Mouse (Mus musculus) kidney, postnatal 0 days (tissue): ENCODE data around the gene Wdr5. TPM values are rescaled to one million over a fixed set of nuclear protein-coding genes. Genes with fewer than 3 reads are reported as not detected.

ENCODE experiments used
- ATAC-seq: fragments of 200-750 bp; cut with Nextera tagmentation; replicated peaks from 2 replicates; pipeline ENCODE4 v1.8.0; 2017; ENCODE audit warnings: low read depth, moderate number of reproducible peaks, moderate TSS enrichment, moderate library complexity; ENCODE audit not compliant: low FRiP score
- DNase-seq: peaks from one replicate; pipeline ENCODE4 v3.0.0-alpha.2; 2016; ENCODE audit warnings: low spot score
- H3K27ac ChIP-seq: fragments of 300-500 bp; sonication (generic); 2 replicates; pipeline ENCODE4 v1.5.1; 2014; ENCODE audit warnings: mild to moderate bottlenecking
- H3K27me3 ChIP-seq: fragments of 300-500 bp; sonication (generic); 2 replicates; pipeline ENCODE4 v1.6.1; 2014; ENCODE audit warnings: low read length, mixed read lengths; ENCODE audit not compliant: insufficient read depth
- H3K36me3 ChIP-seq: fragments of 300-500 bp; sonication (generic); 2 replicates; pipeline ENCODE4 v1.6.1; 2014; ENCODE audit warnings: low read length, mixed read lengths; ENCODE audit not compliant: insufficient read depth
- H3K4me1 ChIP-seq: fragments of 300-500 bp; sonication (generic); replicated peaks from 2 replicates; pipeline ENCODE4 v1.6.1; 2014; ENCODE audit warnings: antibody characterized with exemption, low read length, mixed read lengths; ENCODE audit not compliant: insufficient read depth
- H3K4me2 ChIP-seq: fragments of 300-500 bp; sonication (generic); 2 replicates; pipeline ENCODE4 v1.6.1; 2014; ENCODE audit warnings: mild to moderate bottlenecking, low read length, moderate library complexity, mixed read lengths
- H3K4me3 ChIP-seq: fragments of 300-500 bp; sonication (generic); replicated peaks from 2 replicates; pipeline ENCODE4 v1.5.1; 2014; ENCODE audit warnings: low read depth, low read length
- H3K9ac ChIP-seq: fragments of 300-500 bp; sonication (generic); 2 replicates; pipeline ENCODE4 v1.6.1; 2014; ENCODE audit warnings: low read depth, low read length
- H3K9me3 ChIP-seq: fragments of 300-500 bp; sonication (generic); replicated peaks from 2 replicates; pipeline ENCODE4 v1.6.1; 2016; ENCODE audit warnings: low read length, inconsistent platforms, mixed read lengths
- CTCF ChIP-seq: IDR thresholded peaks from 2 replicates; pipeline ENCODE4 v1.5.1; 2016; ENCODE audit warnings: antibody characterized with exemption, low read depth, mild to moderate bottlenecking, moderate library complexity
- WGBS: fragments of 180-500 bp; shearing (Covaris S2); extraction: QIAGEN DNeasy Blood & Tissue Kit; methylation state at CpG from one replicate; pipeline ENCODE4 v1.1.7; 2014; 5-methylcytosine and 5-hydroxymethylcytosine counted together
- polyA plus RNA-seq: library from polyadenylated mRNA; unstranded; fragments of >200 nt; fragmentation: Nextera tagmentation; extraction: Ambion mirVana; gene quantifications from 2 replicates; pipeline ENCODE4 v1.2.1, GENCODE M21; 2015

The Wdr5 gene
- polyA plus RNA-seq, 1 experiment from 2014 or later: 43.0 TPM

DNA sequence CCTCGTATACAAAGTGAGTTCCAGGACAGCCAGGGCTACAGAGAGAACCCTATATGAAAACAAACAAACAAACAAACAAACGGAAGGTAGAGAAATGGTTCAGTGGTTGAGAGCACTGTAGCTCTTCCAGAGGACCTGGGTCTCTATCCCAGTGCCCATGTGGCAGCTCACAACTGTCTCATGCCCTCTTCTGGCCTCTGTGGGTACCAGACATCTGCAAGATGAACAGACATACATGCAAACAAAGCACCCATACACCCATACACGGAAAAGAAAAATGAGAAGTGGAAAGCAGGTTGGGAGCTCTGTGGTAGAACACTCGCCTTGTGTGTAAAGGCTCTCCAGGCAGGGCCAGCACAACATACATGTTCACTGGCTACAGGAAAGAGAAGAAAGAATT is 34.6 kb upstream of the Wdr5 start:
- no peaks in the 10 kb centered on the region for H3K27me3 ChIP-seq
- H3K9ac ChIP-seq: no peak overlapping the region
- WGBS: 81% methylated on average over 4 of the region's 4 CpGs
- no peaks in the 10 kb centered on the region for H3K36me3 ChIP-seq
- H3K4me1 ChIP-seq: no peaks in the 10 kb centered on the region
- no peak overlapping the region for H3K4me2 ChIP-seq
- ATAC-seq: no peak
- no peaks in the 10 kb centered on the region for H3K9me3 ChIP-seq
- H3K4me3 ChIP-seq: no peak overlapping the region
- no peak for DNase-seq
- no peak overlapping the region for H3K27ac ChIP-seq
- no peak for TF ChIP-seq CTCF

DNA sequence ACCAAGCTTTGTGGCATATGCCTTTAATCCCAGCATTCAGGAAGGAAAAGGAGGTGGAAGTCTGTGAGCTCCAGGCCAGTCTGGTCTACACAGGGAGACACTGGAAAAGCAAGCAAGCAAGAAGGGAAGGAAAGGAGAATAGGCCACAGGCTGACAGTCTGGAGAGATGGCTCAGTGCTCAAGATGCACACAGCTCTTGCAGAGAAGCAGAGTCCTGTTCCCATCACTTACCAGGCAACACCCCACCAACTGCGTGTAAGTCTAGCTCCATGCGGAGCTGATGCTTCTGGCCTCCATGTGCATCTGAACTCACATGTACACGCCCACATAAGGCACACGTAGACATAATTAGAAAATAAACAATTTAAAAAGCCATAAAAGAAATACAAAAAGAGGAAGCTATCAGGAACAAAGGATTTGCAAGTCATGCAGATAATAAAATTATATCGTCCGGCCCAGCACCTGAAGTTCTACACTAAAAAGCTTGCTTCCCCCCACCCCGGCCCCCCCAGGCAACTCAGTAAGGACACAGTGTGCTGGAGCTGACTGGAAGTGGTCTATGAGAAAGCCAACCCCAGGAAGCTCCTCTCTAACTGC is 32.6 kb upstream of the Wdr5 start:
- DNase-seq: no peak
- Histone ChIP-seq H3K27me3 (no peaks in the 10 kb centered on the region), H3K4me3 (no peak overlapping the region), H3K9ac (no peak overlapping the region), H3K36me3 (no peaks in the 10 kb centered on the region), H3K27ac (no peak overlapping the region), H3K9me3 (no peaks in the 10 kb centered on the region), H3K4me1 (no peaks in the 10 kb centered on the region), H3K4me2 (no peak overlapping the region)
- 78% methylated on average over 7 of the region's 7 CpGs for WGBS
- TF ChIP-seq CTCF: no peak
- no peak for ATAC-seq

DNA sequence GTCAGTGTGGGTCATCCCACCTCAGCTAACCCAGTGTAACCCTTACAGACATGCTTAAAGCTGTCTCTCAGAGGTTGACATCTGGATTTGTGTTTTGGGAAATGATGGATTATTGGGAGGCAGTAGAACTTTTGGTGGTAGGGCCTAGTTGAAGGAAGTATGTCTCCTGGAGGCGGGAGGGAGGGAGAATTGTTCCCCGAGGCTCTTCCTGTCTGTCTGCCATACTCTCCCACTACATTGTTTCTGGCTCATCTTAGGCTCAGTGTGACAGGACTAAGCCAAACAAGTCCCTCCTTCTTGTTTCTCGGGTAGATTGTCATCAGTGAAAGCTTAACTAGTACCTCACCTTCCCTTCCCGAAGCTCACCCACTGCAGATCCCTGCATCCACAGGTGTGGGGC is 28.2 kb upstream of the Wdr5 start:
- Histone ChIP-seq H3K36me3 (no peaks in the 10 kb centered on the region), H3K4me2 (no peak overlapping the region), H3K4me1 (no peaks in the 10 kb centered on the region), H3K27ac (no peak overlapping the region), H3K27me3 (no peaks in the 10 kb centered on the region), H3K9me3 (no peaks in the 10 kb centered on the region), H3K4me3 (no peak overlapping the region), H3K9ac (no peak overlapping the region)
- no peak for ATAC-seq
- TF ChIP-seq CTCF: no peak
- DNase-seq: no peak
- 69% methylated on average over 4 of the region's 4 CpGs for WGBS

DNA sequence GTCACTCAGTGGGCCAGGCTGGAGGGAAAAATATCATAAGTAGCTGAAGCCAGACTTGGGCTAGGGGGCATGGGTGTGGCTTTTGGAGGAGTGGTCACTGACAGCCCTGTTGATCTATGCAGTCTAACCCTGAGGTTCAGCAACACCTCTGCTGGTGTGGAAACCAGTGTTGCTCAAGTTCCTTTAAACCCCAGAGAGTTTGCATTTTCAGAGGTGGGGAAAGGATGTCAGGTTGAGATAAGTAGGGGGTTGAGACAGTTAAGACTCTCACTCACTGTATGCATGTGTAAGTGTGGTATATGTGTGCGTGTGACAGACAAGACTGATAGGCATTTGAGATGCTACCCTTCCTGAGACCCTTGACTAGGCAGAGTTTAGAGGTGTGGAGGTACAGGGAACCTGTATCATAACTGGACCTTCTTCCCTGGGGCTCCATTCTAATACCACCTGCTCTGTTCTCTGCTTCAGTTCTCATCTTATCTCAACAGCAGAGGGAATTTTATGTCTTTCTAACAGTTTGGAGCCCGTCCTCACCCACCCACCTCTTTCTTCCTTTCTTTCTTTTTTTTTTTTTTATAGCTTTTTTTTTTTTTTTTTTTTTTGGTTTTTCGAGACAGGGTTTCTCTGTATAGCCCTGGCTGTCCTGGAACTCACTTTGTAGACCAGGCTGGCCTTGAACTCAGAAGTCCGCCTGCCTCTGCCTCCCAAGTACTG is 27.5 kb upstream of the Wdr5 start:
- DNase-seq: no peak
- Histone ChIP-seq H3K9me3 (no peaks in the 10 kb centered on the region), H3K27me3 (no peaks in the 10 kb centered on the region), H3K27ac (no peak overlapping the region), H3K36me3 (no peaks in the 10 kb centered on the region), H3K4me2 (no peak overlapping the region), H3K4me1 (no peaks in the 10 kb centered on the region), H3K4me3 (no peak overlapping the region), H3K9ac (no peak overlapping the region)
- no peak for ATAC-seq
- WGBS: 81% methylated on average over 3 of the region's 4 CpGs
- no peak for TF ChIP-seq CTCF

DNA sequence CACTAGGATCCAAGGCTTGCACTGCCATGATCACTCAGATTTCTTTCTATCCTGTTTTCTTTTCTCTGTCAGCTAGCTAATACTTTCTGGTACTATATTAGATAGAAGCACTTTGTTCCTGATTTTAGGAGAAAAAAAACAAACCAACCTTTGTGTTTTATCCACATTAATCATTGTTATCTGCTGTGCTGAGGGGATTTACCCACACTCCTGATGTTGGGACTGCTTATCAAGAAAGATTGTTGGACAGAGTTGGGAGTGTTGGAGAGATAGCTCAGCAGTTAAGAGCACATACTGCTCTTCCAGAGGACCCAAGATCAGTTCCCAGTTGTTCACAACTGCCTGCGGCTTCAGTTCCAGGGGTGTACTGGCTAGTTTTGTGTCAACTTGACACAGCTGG is 26.6 kb upstream of the Wdr5 start:
- Histone ChIP-seq H3K4me2 (no peak overlapping the region), H3K9ac (no peak overlapping the region), H3K4me1 (no peaks in the 10 kb centered on the region), H3K27me3 (no peaks in the 10 kb centered on the region), H3K4me3 (no peak overlapping the region), H3K9me3 (no peaks in the 10 kb centered on the region), H3K36me3 (no peaks in the 10 kb centered on the region), H3K27ac (no peak overlapping the region)
- TF ChIP-seq CTCF: no peak
- ATAC-seq (no peak), DNase-seq (no peak)
- 90% methylated on average over 1 of the region's 1 CpGs for WGBS

DNA sequence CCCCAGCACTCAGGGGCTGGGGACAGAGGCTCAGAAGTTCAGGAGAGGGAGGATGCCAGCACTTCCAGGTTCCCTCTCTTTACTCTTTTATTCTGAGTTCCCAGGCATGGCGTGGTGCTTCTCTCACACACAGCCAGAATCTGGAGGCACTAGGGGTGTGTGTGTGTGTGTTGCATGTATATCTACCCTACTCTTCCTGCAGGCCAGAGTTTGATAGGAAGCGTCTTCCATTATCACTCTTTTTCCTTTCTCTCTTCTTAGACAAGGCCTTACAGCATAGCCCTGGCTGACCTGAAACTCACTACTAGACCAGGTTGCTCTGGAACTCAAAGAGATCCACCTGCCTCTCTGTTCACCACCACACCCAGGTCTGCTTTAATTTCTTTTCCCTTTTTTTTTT is 24.0 kb upstream of the Wdr5 start:
- Histone ChIP-seq H3K4me2 (no peak overlapping the region), H3K27ac (no peak overlapping the region), H3K9ac (no peak overlapping the region), H3K4me1 (no peaks in the 10 kb centered on the region), H3K27me3 (no peaks in the 10 kb centered on the region), H3K9me3 (no peaks in the 10 kb centered on the region), H3K4me3 (no peak overlapping the region), H3K36me3 (no peaks in the 10 kb centered on the region)
- WGBS: 90% methylated on average over 2 of the region's 2 CpGs
- DNase-seq (no peak), ATAC-seq (no peak)
- no peak for TF ChIP-seq CTCF
